Mouse (Mus musculus): Measurements from ENCODE around the gene Pole4. TPM values are rescaled to one million over a fixed set of nuclear protein-coding genes. Genes with fewer than 3 reads are reported as not detected.

The Pole4 gene
- total and polyA plus RNA-seq, 3 experiments, result 9.2 to 16.7 (median 15.5) TPM

DNA sequence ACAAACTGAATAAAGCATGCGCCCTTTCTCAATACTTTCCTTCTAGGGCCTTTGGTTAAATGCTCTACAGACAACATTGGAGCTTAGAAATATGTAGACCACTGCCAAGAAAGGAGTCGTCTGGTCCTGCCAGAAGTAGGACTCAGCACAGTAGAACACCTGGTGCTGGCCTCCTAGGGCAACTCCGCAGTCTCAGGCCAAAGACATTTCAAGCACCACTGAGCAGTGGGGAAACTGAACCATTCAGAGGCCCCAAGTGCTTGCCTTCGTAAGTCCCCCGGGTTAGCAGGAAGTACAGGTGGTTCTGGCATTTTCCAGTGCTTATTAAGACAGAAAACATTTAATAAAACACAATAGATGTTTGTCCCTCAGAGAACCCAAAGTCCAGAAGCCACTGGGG lies 9.7 kb upstream of the Pole4 start:
- TF ChIP-seq EP300 (IDR thresholded peaks at IDR 0.05; ENCODE audit: insufficient read depth, low read depth, low read length) (no peak), POLR2A (IDR thresholded peaks at IDR 0.05; ENCODE audit: insufficient read depth, low read depth, low read length) (no peak), CTCF (IDR thresholded peaks at IDR 0.05) (no peak)
- Histone ChIP-seq H3K9ac (ENCODE audit: low read depth, low read length) (no peak overlapping the region), H3K27me3 (ENCODE audit: control insufficient read depth, insufficient read depth, low read length) (no peaks in the 10 kb centered on the region), H3K4me3 (no peak overlapping the region), H3K4me1 (ENCODE audit: control insufficient read depth, insufficient read depth, low read length) (no peaks in the 10 kb centered on the region), H3K36me3 (ENCODE audit: control insufficient read depth, insufficient read depth, low read length) (no peaks in the 10 kb centered on the region), H3K27ac (no peak overlapping the region), H3K79me2 (replicated peaks; ENCODE audit: control insufficient read depth, insufficient read depth, low read length) (no peaks in the 10 kb centered on the region)
- 87% methylated on average over 5 of the region's 5 CpGs for WGBS
- intact Hi-C loops (cut with DNase I), result loop anchor here (5.0 kb wide), 1 partner anchor 257 kb away; no protein-coding TSS in a partner anchor
- DNase-seq, result no peak

GRCm38 (mm10) chr6:82714243-82714642 lies 9.1 kb upstream of the Pole4 start:
- no peak overlapping the region for H3K27ac ChIP-seq
- H3K9ac ChIP-seq (ENCODE audit: low read depth, low read length), result no peak overlapping the region
- intact Hi-C loops (cut with DNase I), result loop anchor here (5.0 kb wide), 1 partner anchor 258 kb away; no protein-coding TSS in a partner anchor
- peak; percentile 65 to 75 for DNase-seq
- no peaks in the 10 kb centered on the region for H3K4me1 ChIP-seq (ENCODE audit: control insufficient read depth, insufficient read depth, low read length)
- 0 out of 2 replicates have a peak, but pooled peaks have one; percentile 27 for TF ChIP-seq EP300 (IDR thresholded peaks at IDR 0.05; ENCODE audit: insufficient read depth, low read depth, low read length)
- no peak for TF ChIP-seq POLR2A (IDR thresholded peaks at IDR 0.05; ENCODE audit: insufficient read depth, low read depth, low read length)
- peak; percentile 93 for TF ChIP-seq CTCF (IDR thresholded peaks at IDR 0.05)
- no peak overlapping the region for H3K4me3 ChIP-seq
- no peaks in the 10 kb centered on the region for H3K79me2 ChIP-seq (replicated peaks; ENCODE audit: control insufficient read depth, insufficient read depth, low read length)
- no peaks in the 10 kb centered on the region for H3K27me3 ChIP-seq (ENCODE audit: control insufficient read depth, insufficient read depth, low read length)
- WGBS, result 19% methylated on average over 3 of the region's 3 CpGs
- H3K36me3 ChIP-seq (ENCODE audit: control insufficient read depth, insufficient read depth, low read length), result no peaks in the 10 kb centered on the region

DNA sequence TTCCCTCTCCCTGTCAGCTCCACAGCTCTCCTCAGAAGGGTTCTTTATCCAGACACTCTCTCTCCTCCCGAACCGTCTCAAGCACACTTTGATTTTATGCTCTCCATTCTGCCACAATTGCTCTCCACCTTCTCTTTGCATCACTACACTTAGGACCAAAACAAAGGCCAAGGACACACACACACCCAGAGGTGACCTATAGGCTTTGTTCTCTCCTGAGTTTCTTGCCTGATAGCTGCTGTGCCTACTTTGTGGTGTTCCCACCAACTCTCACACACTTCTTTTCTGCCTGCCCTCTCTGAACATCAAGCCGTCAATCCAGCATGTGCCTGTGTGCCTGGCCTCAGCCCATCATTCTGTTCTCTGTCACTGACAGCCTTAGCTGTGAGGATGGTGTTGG lies 2.6 kb upstream of the Pole4 start:
- H3K27ac ChIP-seq, result no peak overlapping the region
- no peak overlapping the region for H3K9ac ChIP-seq (ENCODE audit: low read depth, low read length)
- no peak for DNase-seq
- no peak overlapping the region for H3K4me3 ChIP-seq
- H3K79me2 ChIP-seq (replicated peaks; ENCODE audit: control insufficient read depth, insufficient read depth, low read length), result no peaks in the 10 kb centered on the region
- no peaks in the 10 kb centered on the region for H3K36me3 ChIP-seq (ENCODE audit: control insufficient read depth, insufficient read depth, low read length)
- no peaks in the 10 kb centered on the region for H3K4me1 ChIP-seq (ENCODE audit: control insufficient read depth, insufficient read depth, low read length)
- intact Hi-C loops (cut with DNase I), result no loop called here
- 95% methylated on average over 3 of the region's 3 CpGs for WGBS
- H3K27me3 ChIP-seq (ENCODE audit: control insufficient read depth, insufficient read depth, low read length), result no peaks in the 10 kb centered on the region
- TF ChIP-seq EP300 (IDR thresholded peaks at IDR 0.05; ENCODE audit: insufficient read depth, low read depth, low read length), result no peak
- no peak for TF ChIP-seq POLR2A (IDR thresholded peaks at IDR 0.05; ENCODE audit: insufficient read depth, low read depth, low read length)
- TF ChIP-seq CTCF (IDR thresholded peaks at IDR 0.05), result no peak

- 87% methylated on average over 10 of the region's 10 CpGs for WGBS
- Histone ChIP-seq H3K79me2 (replicated peaks; ENCODE audit: control insufficient read depth, insufficient read depth, low read length) (no peaks in the 10 kb centered on the region), H3K4me3 (no peak overlapping the region), H3K36me3 (ENCODE audit: control insufficient read depth, insufficient read depth, low read length) (no peaks in the 10 kb centered on the region), H3K4me1 (ENCODE audit: control insufficient read depth, insufficient read depth, low read length) (no peaks in the 10 kb centered on the region), H3K9ac (ENCODE audit: low read depth, low read length) (no peak overlapping the region), H3K27me3 (ENCODE audit: control insufficient read depth, insufficient read depth, low read length) (no peaks in the 10 kb centered on the region), H3K27ac (no peak overlapping the region)
- no peak for DNase-seq
- no peak for TF ChIP-seq EP300 (IDR thresholded peaks at IDR 0.05; ENCODE audit: insufficient read depth, low read depth, low read length)
- TF ChIP-seq CTCF (IDR thresholded peaks at IDR 0.05), result no peak
- intact Hi-C loops (cut with DNase I), result no loop called here
Observed at GRCm38 (mm10) chr6:82707241-82707640, 2.1 kb upstream of the Pole4 start.

DNA sequence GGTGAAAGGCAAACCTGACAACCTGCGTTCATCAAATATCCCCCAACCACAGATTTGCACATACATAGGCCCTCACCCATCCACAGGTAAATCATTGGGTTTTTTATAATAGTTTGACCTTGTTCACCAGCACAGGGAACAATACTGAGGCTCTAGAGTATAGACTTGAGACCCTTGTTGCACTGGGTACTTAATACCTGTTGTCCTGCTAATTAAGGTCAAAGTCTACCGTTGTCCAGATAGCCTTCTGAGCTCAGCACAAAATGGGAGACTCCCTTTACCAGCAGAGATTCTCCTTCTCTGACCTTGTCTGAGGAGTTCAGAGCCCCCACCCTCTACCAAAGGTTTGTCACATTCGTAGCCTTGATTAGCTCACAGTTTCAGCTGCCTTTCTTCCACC lies 1.5 kb downstream of the Pole4 start:
- intact Hi-C loops (cut with DNase I), result loop anchor here (2.0 kb wide), 2 partner anchors 55 to 717 kb away; no protein-coding TSS in a partner anchor
- TF ChIP-seq POLR2A (IDR thresholded peaks at IDR 0.05; ENCODE audit: insufficient read depth, low read depth, low read length) (no peak), CTCF (IDR thresholded peaks at IDR 0.05) (no peak), EP300 (IDR thresholded peaks at IDR 0.05; ENCODE audit: insufficient read depth, low read depth, low read length) (no peak)
- H3K4me3 ChIP-seq, result no peak overlapping the region
- H3K27ac ChIP-seq, result no peak overlapping the region
- H3K36me3 ChIP-seq (ENCODE audit: control insufficient read depth, insufficient read depth, low read length), result no peaks in the 10 kb centered on the region
- no peaks in the 10 kb centered on the region for H3K4me1 ChIP-seq (ENCODE audit: control insufficient read depth, insufficient read depth, low read length)
- H3K9ac ChIP-seq (ENCODE audit: low read depth, low read length), result no peak overlapping the region
- 87% methylated on average over 3 of the region's 3 CpGs for WGBS
- no peak for DNase-seq
- H3K27me3 ChIP-seq (ENCODE audit: control insufficient read depth, insufficient read depth, low read length), result no peaks in the 10 kb centered on the region
- H3K79me2 ChIP-seq (replicated peaks; ENCODE audit: control insufficient read depth, insufficient read depth, low read length), result no peaks in the 10 kb centered on the region

GRCm38 (mm10) chr6:82702593-82703017 lies 2.6 kb downstream of the Pole4 start:
- Histone ChIP-seq H3K79me2 (replicated peaks; ENCODE audit: control insufficient read depth, insufficient read depth, low read length) (no peaks in the 10 kb centered on the region), H3K4me3 (no peak overlapping the region), H3K4me1 (ENCODE audit: control insufficient read depth, insufficient read depth, low read length) (no peaks in the 10 kb centered on the region), H3K9ac (ENCODE audit: low read depth, low read length) (no peak overlapping the region), H3K27ac (no peak overlapping the region), H3K36me3 (ENCODE audit: control insufficient read depth, insufficient read depth, low read length) (no peaks in the 10 kb centered on the region), H3K27me3 (ENCODE audit: control insufficient read depth, insufficient read depth, low read length) (no peaks in the 10 kb centered on the region)
- peak; percentile 79 to 89 for DNase-seq
- intact Hi-C loops (cut with DNase I), result loop anchor here (2.0 kb wide), 2 partner anchors 54 to 716 kb away; no protein-coding TSS in a partner anchor
- WGBS, result 25% methylated on average over 16 of the region's 16 CpGs
- TF ChIP-seq EP300 (IDR thresholded peaks at IDR 0.05; ENCODE audit: insufficient read depth, low read depth, low read length) (no peak), CTCF (IDR thresholded peaks at IDR 0.05) (peak; percentile 95)

Data from heart, adult 2 months (tissue).